Mouse (Mus musculus): Measurements from ENCODE around the gene Sh3tc1.

DNA sequence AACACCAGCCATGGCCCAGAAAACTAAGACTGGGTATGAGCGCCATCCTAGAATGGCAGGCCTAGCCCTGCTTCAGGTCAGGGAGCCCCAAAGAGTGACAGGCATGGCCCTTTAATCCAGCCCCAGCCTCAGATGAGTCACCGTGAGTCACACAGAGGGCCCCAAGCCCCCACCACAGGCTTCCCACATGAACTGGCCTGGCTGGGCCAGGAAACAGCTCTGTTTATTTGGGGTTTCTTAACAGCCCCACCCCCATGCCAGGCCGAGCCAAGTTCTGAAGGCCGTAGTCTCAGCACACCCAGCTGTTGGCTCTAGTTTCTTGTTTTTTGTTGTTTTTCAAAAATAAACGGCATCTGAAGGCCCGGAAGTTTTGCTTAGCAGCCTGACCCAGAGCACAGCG lies 66.7 kb downstream of the Sh3tc1 start:
- TF ChIP-seq CTCF (IDR thresholded peaks at IDR 0.05; ENCODE audit: borderline replicate concordance, control insufficient read depth, extremely low read depth, insufficient read depth, low read length, poor library complexity): no peak
- TF ChIP-seq POLR2A (IDR thresholded peaks at IDR 0.05; ENCODE audit: control insufficient read depth, extremely low read depth, insufficient read depth, low read length, poor library complexity): no peak
